Mouse (Mus musculus): Measurements from ENCODE around the gene Ndc80.
"Not testable (repeated sequence)": the region's sequence is repeated elsewhere in the genome, so short reads cannot be mapped to it uniquely, and the experiment has no call there.

Gene Ndc80

GRCm38 (mm10) chr17:71526711-71527564 lies at the start of gene Ndc80:
Gene Ndc80 (minus strand): TSS chr17:71526857.
- peak; percentile 89 to 91 for DNase-seq (ENCODE audit: low spot score in 2 of 2)

- peak; percentile 5 to 30 for DNase-seq (ENCODE audit: low spot score in 2 of 2)
Observed at GRCm38 (mm10) chr17:71561631-71562030, 35.0 kb upstream of the Ndc80 start.

- DNase-seq (ENCODE audit: low spot score in 2 of 2) = no peak
Observed at GRCm38 (mm10) chr17:71552901-71553300, 26.2 kb upstream of the Ndc80 start.

- peak; percentile 53 to 68 for DNase-seq (ENCODE audit: low spot score in 2 of 2)
Observed at GRCm38 (mm10) chr17:71551757-71552451, 25.2 kb upstream of the Ndc80 start, which contains the start of gene Spdya. Gene Spdya (plus strand): TSS chr17:71552061.

GRCm38 (mm10) chr17:71551350-71551749 lies 24.7 kb upstream of the Ndc80 start:
- DNase-seq (ENCODE audit: low spot score in 2 of 2) = no peak

- no peak for DNase-seq (ENCODE audit: low spot score in 2 of 2)
Observed at GRCm38 (mm10) chr17:71548586-71548985, 21.9 kb upstream of the Ndc80 start.

- DNase-seq (ENCODE audit: low spot score in 2 of 2) = no peak
Observed at GRCm38 (mm10) chr17:71537164-71537563, 10.5 kb upstream of the Ndc80 start.

GRCm38 (mm10) chr17:71535595-71535994 lies 8.9 kb upstream of the Ndc80 start:
- not testable (repeated sequence) for DNase-seq (ENCODE audit: low spot score in 2 of 2)

GRCm38 (mm10) chr17:71528042-71528441 lies 1.4 kb upstream of the Ndc80 start:
- no peak for DNase-seq (ENCODE audit: low spot score in 2 of 2)

GRCm38 (mm10) chr17:71526302-71526708 lies 352 bp downstream of the Ndc80 start:
- DNase-seq (ENCODE audit: low spot score in 2 of 2) = no peak

- DNase-seq (ENCODE audit: low spot score in 2 of 2) = no peak
Observed at GRCm38 (mm10) chr17:71510297-71510696, 16.4 kb downstream of the Ndc80 start.

GRCm38 (mm10) chr17:71506832-71507231 lies 19.8 kb downstream of the Ndc80 start:
- DNase-seq (ENCODE audit: low spot score in 2 of 2) = no peak

- DNase-seq (ENCODE audit: low spot score in 2 of 2) = no peak
Observed at GRCm38 (mm10) chr17:71495784-71496183, 30.9 kb downstream of the Ndc80 start.

GRCm38 (mm10) chr17:71491332-71491686 lies 35.3 kb downstream of the Ndc80 start:
- DNase-seq (ENCODE audit: low spot score in 2 of 2) = no peak

- DNase-seq (ENCODE audit: low spot score in 2 of 2) = no peak
Observed at GRCm38 (mm10) chr17:71490666-71491331, 35.9 kb downstream of the Ndc80 start.

GRCm38 (mm10) chr17:71489703-71490461 lies 36.8 kb downstream of the Ndc80 start:
- peak in 1 of 2 experiments; percentile 59 for DNase-seq (ENCODE audit: low spot score in 2 of 2)

GRCm38 (mm10) chr17:71486231-71486851 lies 40.3 kb downstream of the Ndc80 start:
- DNase-seq (ENCODE audit: low spot score in 2 of 2) = peak; percentile 73 to 76

GRCm38 (mm10) chr17:71485791-71486230 lies 40.8 kb downstream of the Ndc80 start:
- DNase-seq (ENCODE audit: low spot score in 2 of 2) = peak; percentile 77 to 80

- no peak for DNase-seq (ENCODE audit: low spot score in 2 of 2)
Observed at GRCm38 (mm10) chr17:71484711-71485110, 41.9 kb downstream of the Ndc80 start.

- no peak for DNase-seq (ENCODE audit: low spot score in 2 of 2)
Observed at GRCm38 (mm10) chr17:71483418-71484060, 43.1 kb downstream of the Ndc80 start.
